Mouse (Mus musculus) midbrain, embryonic 14.5 days (tissue): ENCODE results near the gene Slc35f5. TPM values are rescaled to one million over a fixed set of nuclear protein-coding genes. Genes with fewer than 3 reads are reported as not detected.
"Not testable (repeated sequence)": the region's sequence is repeated elsewhere in the genome, so short reads cannot be mapped to it uniquely, and the experiment has no call there.

Experiments
- ATAC-seq: fragments of 200-750 bp; cut with Nextera tagmentation; 2 replicates; pipeline ENCODE4 v1.8.0; 2017; ENCODE audit warnings: moderate number of reproducible peaks, moderate library complexity; ENCODE audit not compliant: low FRiP score, low TSS enrichment
- DNase-seq: peaks from one replicate; pipeline ENCODE4 v3.0.0-alpha.2; 2015
- H3K27ac ChIP-seq: fragments of 300-500 bp; sonication (generic); replicated peaks from 2 replicates; pipeline ENCODE4 v1.5.1; 2014; ENCODE audit warnings: mild to moderate bottlenecking, low read depth, low read length, moderate library complexity
- H3K27me3 ChIP-seq: fragments of 300-500 bp; sonication (generic); 2 replicates; pipeline ENCODE4 v1.6.1; 2014; ENCODE audit warnings: low read length, control low read depth, mixed read lengths; ENCODE audit not compliant: control insufficient read depth, insufficient read depth
- H3K36me3 ChIP-seq: fragments of 300-500 bp; sonication (generic); 2 replicates; pipeline ENCODE4 v1.6.1; 2014; ENCODE audit warnings: low read length, control low read depth; ENCODE audit not compliant: control insufficient read depth, insufficient read depth
- H3K4me1 ChIP-seq: fragments of 300-500 bp; sonication (generic); 2 replicates; pipeline ENCODE4 v1.6.1; 2014; ENCODE audit warnings: mild to moderate bottlenecking, antibody characterized with exemption, low read length, control low read depth; ENCODE audit not compliant: control insufficient read depth, insufficient read depth
- H3K4me2 ChIP-seq: fragments of 300-500 bp; sonication (generic); 2 replicates; pipeline ENCODE4 v1.6.1; 2014; ENCODE audit warnings: mild to moderate bottlenecking, low read length, moderate library complexity
- H3K4me3 ChIP-seq: fragments of 300-500 bp; sonication (generic); replicated peaks from 2 replicates; pipeline ENCODE4 v1.5.1; 2014; ENCODE audit warnings: low read depth, low read length
- H3K9ac ChIP-seq: fragments of 300-500 bp; sonication (generic); replicated peaks from 2 replicates; pipeline ENCODE4 v1.6.1; 2014; ENCODE audit warnings: mild to moderate bottlenecking, low read length, moderate library complexity
- H3K9me3 ChIP-seq: fragments of 300-500 bp; sonication (generic); 2 replicates; pipeline ENCODE4 v1.6.1; 2016; ENCODE audit warnings: low read length, control low read depth, mixed read lengths; ENCODE audit not compliant: control insufficient read depth
- WGBS: fragments of 180-500 bp; shearing (Covaris S2); extraction: QIAGEN DNeasy Blood & Tissue Kit; methylation state at CpG from one replicate; pipeline ENCODE4 v1.1.7; 2014; 5-methylcytosine and 5-hydroxymethylcytosine counted together
- polyA plus RNA-seq: library from polyadenylated mRNA; unstranded; fragments of >200 nt; fragmentation: Nextera tagmentation; extraction: Ambion mirVana; gene quantifications from 2 replicates; pipeline ENCODE4 v1.2.1, GENCODE M21; 2014

The Slc35f5 gene
- 29.4 and 32.5 TPM in 2 replicates for polyA plus RNA-seq

GRCm38 (mm10) chr1:125560259-125561192 lies at the start of gene Slc35f5:
Slc35f5 (plus strand) TSS chr1:125560595.
- Histone ChIP-seq H3K27ac (peak within 1 kb of the TSS; percentile 91), H3K36me3 (0 out of 2 replicates have a peak, but pooled peaks cover 3% of the 10 kb centered on the region), H3K4me1 (peaks cover 10% of the 10 kb centered on the region), H3K9me3 (no peaks in the 10 kb centered on the region), H3K27me3 (no peaks in the 10 kb centered on the region), H3K4me3 (peak within 1 kb of the TSS; percentile 80), H3K4me2 (peak within 1 kb of the TSS; percentile 62), H3K9ac (peak within 1 kb of the TSS; percentile 87)
- WGBS, result under 1% methylated on average over 61 of the region's 61 CpGs
- ATAC-seq (peak; percentile 95), DNase-seq (peak; percentile 97)

DNA sequence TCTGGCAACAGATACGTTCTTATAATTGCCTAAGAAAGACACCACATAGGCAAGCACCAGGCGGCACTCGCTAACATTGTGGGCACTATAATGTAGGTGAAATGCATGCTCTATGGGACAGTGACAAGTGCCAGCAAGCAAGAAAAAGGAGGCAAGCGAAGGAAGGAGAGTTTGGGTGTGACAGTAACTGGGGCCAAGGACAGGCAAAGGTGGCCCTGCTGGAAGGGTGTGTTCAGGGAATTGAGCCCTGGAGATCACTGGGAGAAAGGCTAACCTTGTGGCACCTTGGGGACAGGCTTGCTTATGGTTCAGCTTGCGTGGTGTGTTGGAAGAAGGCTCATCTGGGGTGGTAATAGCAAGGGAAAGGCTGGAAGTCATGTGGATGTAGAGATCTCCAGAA lies 45.7 kb upstream of the Slc35f5 start:
- H3K27ac ChIP-seq, result no peak overlapping the region
- ATAC-seq (no peak), DNase-seq (no peak)
- 90% methylated on average over 5 of the region's 5 CpGs for WGBS
- no peaks in the 10 kb centered on the region for H3K9me3 ChIP-seq
- H3K4me1 ChIP-seq, result no peaks in the 10 kb centered on the region
- H3K4me2 ChIP-seq, result no peak overlapping the region
- H3K27me3 ChIP-seq, result no peaks in the 10 kb centered on the region
- H3K36me3 ChIP-seq, result no peaks in the 10 kb centered on the region
- H3K4me3 ChIP-seq, result no peak overlapping the region
- no peak overlapping the region for H3K9ac ChIP-seq

DNA sequence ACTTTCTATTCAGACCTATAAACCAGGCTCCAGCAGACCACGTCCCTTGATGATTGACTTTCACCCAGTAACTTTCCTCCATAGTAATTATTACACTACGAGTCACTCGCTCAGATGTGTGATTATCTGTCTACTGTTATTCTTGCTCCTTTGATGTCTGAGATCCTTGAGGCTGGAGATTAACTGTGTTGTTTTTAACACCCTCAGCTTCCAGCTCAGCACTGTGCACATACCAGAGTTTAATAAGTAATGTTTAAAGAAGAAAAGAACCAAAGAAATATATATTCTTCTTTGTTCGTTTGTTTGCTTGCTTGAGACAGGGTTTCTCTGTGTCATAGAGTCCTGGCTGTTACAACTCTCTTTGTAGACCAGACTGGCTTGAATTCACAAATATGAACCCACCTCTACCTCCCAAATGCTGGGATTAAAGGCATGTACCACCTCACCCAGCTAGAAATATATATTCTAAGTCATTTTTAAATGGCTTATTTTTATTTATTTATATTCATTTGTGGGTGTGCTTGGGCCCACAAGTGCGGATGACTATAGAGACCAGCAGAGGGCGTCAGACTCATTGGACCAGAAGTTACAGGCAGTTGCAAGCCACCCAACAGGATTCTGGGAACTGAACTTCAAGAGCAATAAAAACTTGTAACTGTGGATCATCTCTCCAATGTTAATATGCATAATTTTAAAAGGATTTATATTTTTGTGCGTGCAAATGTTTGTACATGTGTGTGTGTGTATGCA lies 43.3 kb upstream of the Slc35f5 start:
- WGBS, result 79% methylated on average over 7 of the region's 7 CpGs
- H3K27me3 ChIP-seq, result no peaks in the 10 kb centered on the region
- H3K27ac ChIP-seq, result no peak overlapping the region
- ATAC-seq (no peak), DNase-seq (no peak)
- no peaks in the 10 kb centered on the region for H3K36me3 ChIP-seq
- H3K4me1 ChIP-seq, result no peaks in the 10 kb centered on the region
- no peak overlapping the region for H3K4me2 ChIP-seq
- H3K9ac ChIP-seq, result no peak overlapping the region
- H3K9me3 ChIP-seq, result no peaks in the 10 kb centered on the region
- H3K4me3 ChIP-seq, result no peak overlapping the region

GRCm38 (mm10) chr1:125519107-125519611 lies 41.2 kb upstream of the Slc35f5 start:
- DNase-seq (no peak), ATAC-seq (no peak)
- Histone ChIP-seq H3K27ac (no peak overlapping the region), H3K4me3 (no peak overlapping the region), H3K4me2 (no peak overlapping the region), H3K9me3 (no peaks in the 10 kb centered on the region), H3K27me3 (no peaks in the 10 kb centered on the region), H3K4me1 (no peaks in the 10 kb centered on the region), H3K9ac (no peak overlapping the region), H3K36me3 (no peaks in the 10 kb centered on the region)
- WGBS, result 67% methylated on average over 5 of the region's 5 CpGs

DNA sequence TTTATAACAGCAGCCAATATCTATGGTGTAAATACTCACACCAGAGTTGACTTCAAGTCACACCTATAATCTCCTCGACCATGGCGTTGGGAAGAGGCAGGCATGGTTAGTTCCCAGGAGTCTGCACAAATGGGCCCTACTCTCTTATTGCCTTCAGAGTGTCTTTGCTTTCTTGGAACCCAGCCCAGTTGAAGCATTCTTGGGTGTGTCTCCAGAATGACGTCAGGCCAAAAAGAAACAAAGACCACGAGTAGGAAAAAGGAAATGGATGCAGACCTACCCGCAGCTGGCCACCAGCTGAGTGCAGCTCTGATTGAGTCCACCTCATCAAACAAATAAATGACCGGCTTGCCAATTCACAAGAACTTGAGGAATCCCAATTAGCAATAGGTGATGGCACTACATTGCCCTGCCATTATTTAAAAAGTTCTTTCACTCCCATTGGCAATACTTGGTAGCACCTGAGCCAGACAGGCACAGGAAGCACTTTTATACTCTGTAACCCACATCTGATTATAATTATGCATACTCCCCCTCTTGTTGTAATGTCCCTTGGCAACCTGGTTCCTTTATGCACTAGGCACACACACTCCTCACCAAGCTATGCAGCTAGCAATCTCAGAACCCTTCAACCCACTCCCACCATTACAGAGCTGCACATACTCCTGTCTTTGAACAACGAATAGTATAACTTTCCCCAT lies 34.3 kb upstream of the Slc35f5 start:
- DNase-seq, result peak; percentile 5
- Histone ChIP-seq H3K27ac (no peak overlapping the region), H3K36me3 (no peaks in the 10 kb centered on the region), H3K9me3 (no peaks in the 10 kb centered on the region), H3K27me3 (no peaks in the 10 kb centered on the region), H3K4me1 (no peaks in the 10 kb centered on the region), H3K9ac (no peak overlapping the region), H3K4me3 (no peak overlapping the region), H3K4me2 (no peak overlapping the region)
- ATAC-seq, result no peak
- WGBS, result 75% methylated on average over 7 of the region's 7 CpGs

- Histone ChIP-seq H3K4me3 (no peak overlapping the region), H3K36me3 (no peaks in the 10 kb centered on the region), H3K4me1 (no peaks in the 10 kb centered on the region), H3K9me3 (no peaks in the 10 kb centered on the region), H3K27me3 (no peaks in the 10 kb centered on the region), H3K27ac (no peak overlapping the region), H3K9ac (no peak overlapping the region), H3K4me2 (no peak overlapping the region)
- DNase-seq (no peak), ATAC-seq (no peak)
- 83% methylated on average over 1 of the region's 1 CpGs for WGBS
Measured at GRCm38 (mm10) chr1:125526666-125527004, 33.8 kb upstream of the Slc35f5 start.

DNA sequence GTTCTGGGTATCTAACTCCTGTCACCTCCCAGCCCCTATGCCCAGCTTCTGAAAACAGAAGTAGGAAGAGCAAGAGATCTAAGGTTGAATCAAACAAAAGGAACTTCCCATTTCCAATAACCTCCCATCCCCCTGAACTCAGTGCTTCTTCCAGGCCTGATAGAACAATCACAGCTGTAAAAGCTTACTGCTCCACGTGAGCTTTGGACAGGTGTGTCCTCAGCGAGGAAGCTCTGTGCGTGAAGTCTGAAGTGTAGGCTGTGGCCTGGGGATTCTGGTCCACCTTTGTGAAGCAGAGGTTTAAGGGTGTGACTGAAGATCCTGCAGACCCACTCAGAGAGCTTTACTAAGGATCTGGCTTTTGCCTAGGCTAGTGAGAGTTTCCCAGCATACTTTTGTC lies 33.0 kb upstream of the Slc35f5 start:
- 84% methylated on average over 3 of the region's 3 CpGs for WGBS

GRCm38 (mm10) chr1:125533180-125533912 lies 27.0 kb upstream of the Slc35f5 start:
- not testable (repeated sequence) for H3K9me3 ChIP-seq, H3K36me3 ChIP-seq, H3K4me1 ChIP-seq, ATAC-seq, H3K27me3 ChIP-seq, DNase-seq, H3K4me3 ChIP-seq, H3K27ac ChIP-seq, H3K4me2 ChIP-seq, H3K9ac ChIP-seq
- WGBS, result 79% methylated on average over 10 of the region's 10 CpGs

More for the DNA sequence above, 33.0 kb upstream of the Slc35f5 start:
- ATAC-seq (no peak), DNase-seq (no peak)
- Histone ChIP-seq H3K4me1 (no peaks in the 10 kb centered on the region), H3K27me3 (no peaks in the 10 kb centered on the region), H3K27ac (no peak overlapping the region), H3K4me3 (no peak overlapping the region), H3K4me2 (no peak overlapping the region), H3K9me3 (no peaks in the 10 kb centered on the region), H3K36me3 (no peaks in the 10 kb centered on the region), H3K9ac (no peak overlapping the region)
